Mouse (Mus musculus) v-Abl transformed pro-B cells (cell line): ENCODE measurements at regions not wholly inside any gene's neighbourhood (a gene's known extent, or its start where the extent isn't known, plus 50 kb on each side); places are given as distances from the start of the nearest gene placed in this dataset.

Source experiments
- in situ Hi-C, 2 experiments: fragments of 400-800 bp; cut with MboI; formaldehyde crosslinking; loops; one replicate each; pipeline ENCODE4 v1.15.1; 2025; ENCODE audit not compliant: unreplicated experiment in 2 of 2

- in situ Hi-C loops = no loop called here
These were observed 56.5 kb upstream of the Lsm6 start for GRCm38 (mm10) chr8:78877423-78877822.

DNA sequence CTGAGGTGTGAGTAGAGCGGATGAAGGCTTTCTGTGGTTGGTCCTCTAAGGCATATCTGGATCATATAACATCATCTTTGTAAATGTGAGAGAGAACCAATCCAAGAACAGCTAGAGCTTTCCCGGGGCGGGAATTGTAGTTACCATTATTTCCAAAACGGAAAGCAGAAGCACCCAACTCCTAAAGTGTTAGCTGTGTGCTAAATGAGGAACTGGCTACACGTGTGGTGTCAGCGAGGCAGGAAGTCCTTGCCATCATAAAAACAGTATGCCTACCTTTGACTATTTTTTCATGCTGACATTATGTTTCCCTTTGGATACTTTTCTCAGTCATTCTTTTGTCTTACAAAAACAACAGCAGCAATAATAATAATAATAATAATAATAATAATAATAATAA lies 68.8 kb upstream of the Lsm6 start:
- in situ Hi-C loops = loop anchor here (10.0 kb wide), 2 partner anchors 645 to 835 kb away; no protein-coding TSS in a partner anchor

DNA sequence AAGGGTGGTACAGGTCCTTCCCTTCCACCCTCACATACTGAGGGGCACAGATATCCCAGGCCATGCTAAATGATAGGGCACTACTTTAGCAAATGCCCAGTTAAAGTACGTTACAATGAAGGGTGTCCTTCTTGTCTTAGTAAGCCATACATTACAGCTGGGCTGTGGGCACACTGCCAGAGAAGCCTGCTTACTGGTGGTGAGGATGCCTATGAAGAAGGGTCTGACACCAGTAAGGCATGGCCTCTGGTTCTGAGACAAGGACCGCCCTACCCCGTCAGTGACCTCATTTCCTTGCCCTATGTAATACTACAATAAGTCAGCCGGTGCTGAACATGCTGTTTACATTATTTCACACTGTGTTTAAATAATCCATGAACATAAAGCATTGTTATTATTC lies 69.6 kb upstream of the Lsm6 start:
- in situ Hi-C loops = loop anchor here (10.0 kb wide), 2 partner anchors 646 to 836 kb away; no protein-coding TSS in a partner anchor

GRCm38 (mm10) chr8:78899887-78900286 lies 78.9 kb upstream of the Lsm6 start:
- in situ Hi-C loops = loop anchor here (5.0 to 10.0 kb wide), 4 partner anchors 155 to 845 kb away; no protein-coding TSS in a partner anchor

DNA sequence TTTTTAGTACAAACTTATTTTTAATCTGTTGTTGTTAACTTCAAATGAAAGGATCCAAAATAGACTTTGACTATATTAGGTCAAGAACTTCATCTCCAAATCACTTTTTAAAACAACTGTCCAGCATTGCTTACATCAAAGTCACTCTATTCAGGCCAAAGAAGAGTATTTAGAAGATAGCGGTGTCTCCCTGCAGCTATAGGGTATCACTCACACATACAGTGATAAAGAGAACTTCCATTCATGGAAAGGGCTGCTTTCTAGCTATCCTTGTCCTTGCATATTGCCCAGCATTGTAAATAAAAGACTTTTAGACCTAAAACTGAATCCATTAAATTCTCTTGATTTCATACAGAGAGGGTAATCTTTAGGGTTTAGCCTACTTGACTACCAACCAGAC lies 82.1 kb upstream of the Lsm6 start:
- in situ Hi-C loops = loop anchor here in 1 of 2 experiments (5.0 to 10.0 kb wide), 2 partner anchors 158 to 841 kb away; no protein-coding TSS in a partner anchor

DNA sequence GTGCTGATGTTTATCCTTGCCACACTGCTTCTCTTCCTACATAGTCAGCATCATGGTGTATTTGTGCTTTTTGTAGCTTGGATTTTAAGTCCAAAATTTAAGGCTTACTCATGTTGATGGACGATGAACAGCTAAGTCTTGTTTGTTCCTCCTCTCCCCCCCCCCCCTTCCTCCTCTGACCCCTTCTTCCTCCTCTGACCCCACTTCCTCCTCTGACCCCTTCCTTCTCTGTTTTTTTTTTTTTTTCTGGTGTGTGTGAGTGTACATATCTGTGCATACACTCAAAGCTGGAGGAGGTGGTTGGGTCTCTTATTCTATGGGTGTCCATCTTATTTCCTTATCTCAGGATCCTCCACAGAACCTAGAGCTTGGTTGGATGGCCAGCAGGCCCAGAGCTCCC lies 87.0 kb upstream of the Lsm6 start:
- in situ Hi-C loops = loop anchor here in 1 of 2 experiments (10.0 kb wide), 1 partner anchor 163 kb away; no protein-coding TSS in a partner anchor

DNA sequence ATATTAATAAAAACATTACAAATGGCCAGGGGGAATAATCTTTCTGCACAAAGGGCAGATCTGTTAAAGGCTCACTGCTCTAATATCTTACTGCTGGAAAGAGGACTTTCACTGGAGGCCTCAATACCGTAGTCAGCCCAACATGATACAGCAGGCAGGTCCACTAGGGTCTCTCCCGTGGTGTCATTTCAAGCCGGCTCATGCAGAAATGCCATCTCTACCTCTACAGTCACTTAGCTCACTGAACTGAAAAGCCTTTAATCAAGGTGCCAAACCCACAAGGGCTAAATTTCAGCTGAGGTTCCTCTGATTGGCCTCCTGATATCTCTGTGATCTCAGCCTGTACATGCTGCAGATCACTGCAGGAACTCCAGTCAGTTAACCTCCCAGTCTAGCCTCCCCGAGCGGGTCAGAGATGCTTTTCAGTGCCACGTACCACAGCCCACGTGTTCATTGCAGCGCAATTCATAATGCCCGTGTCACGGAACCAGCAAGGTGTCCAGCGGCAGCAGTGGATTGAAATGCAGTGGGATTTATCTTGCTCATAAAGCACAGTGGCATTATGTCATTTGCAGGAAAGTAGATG lies 90.4 kb upstream of the Lsm6 start:
- in situ Hi-C loops = no loop called here

DNA sequence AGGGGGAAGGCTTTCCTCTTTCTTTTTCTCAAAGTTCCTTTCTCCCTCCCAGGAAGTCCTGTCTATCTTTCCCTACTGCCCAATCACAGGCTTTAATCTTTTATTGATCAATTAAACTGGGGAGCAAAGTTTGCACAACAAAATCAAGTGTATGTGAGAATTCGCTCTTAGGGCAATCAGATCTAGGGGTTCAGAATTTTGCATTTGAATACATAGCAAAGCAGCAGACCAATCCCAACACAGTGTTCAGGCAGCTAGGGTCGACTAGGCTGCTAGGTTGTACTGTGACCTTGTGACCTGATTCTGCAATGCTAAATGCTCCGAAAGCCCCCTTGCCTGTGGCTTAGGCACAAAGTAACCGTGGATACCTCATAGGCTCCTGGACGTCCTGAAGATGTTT lies 91.5 kb upstream of the Lsm6 start:
- in situ Hi-C loops = no loop called here

DNA sequence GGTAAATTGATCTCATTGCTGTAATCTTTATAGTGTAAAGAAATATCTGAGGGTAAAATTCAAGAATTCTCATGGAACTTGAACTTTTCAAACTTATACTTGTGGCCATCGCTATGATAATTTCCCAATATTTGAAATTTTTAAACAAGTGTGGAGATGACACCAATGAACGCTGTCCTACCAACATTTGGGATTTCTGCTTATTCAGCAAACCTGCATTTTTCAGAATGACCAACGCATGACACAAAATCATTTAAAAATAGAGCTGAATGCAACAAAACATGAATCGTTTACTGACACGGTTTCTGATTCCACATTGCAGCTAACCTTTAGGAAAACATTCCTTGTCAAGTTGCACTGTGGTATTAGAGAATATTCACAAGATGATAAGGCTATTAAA lies 92.9 kb upstream of the Lsm6 start:
- in situ Hi-C loops = no loop called here

- in situ Hi-C loops = no loop called here
These were observed 97.4 kb upstream of the Zfp827 start for GRCm38 (mm10) chr8:78930610-78931397.

GRCm38 (mm10) chr8:78932069-78932468 lies 96.2 kb upstream of the Zfp827 start:
- in situ Hi-C loops = no loop called here

DNA sequence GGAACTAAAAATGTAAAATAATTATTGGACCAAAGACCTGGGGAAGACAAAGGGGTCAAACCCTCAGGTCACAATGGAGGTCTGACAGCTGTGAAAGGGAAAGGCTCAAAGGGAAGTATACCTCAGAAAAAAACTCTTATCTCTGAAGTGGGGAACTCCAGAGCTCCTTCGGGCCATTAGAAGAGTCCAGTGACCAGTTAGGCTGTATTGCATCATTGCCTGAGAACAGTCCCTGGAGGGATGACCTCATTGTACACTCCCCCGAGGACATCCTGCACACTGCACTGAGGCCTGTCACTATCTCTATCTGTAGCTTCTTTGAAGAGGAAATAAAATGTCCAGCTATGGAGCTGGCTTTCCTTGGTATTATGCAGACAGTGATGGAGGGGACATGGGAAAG lies 88.2 kb upstream of the Zfp827 start:
- in situ Hi-C loops = no loop called here

GRCm38 (mm10) chr8:78941558-78941957 lies 86.7 kb upstream of the Zfp827 start:
- in situ Hi-C loops = no loop called here

- in situ Hi-C loops = no loop called here
These were observed 83.9 kb upstream of the Zfp827 start for GRCm38 (mm10) chr8:78944367-78944766.

DNA sequence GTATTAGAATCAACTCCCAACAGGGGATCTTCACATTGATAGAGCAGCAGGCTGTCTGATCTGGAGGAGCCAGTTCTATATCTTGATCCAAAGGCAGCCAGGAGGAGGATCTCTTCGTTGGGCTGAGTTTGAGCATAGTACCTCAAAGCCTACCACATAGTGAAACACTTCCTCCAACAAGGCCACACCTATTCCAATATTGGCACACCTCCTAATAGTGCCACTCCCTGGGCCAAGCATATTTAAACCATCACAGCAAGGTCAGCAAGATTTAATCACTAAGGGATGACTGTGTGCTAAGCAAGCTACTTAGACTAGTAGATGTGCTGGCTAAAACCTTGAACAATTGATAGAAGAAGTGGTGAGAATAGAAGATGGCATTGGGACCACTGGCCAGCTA lies 82.6 kb upstream of the Zfp827 start:
- in situ Hi-C loops = no loop called here

DNA sequence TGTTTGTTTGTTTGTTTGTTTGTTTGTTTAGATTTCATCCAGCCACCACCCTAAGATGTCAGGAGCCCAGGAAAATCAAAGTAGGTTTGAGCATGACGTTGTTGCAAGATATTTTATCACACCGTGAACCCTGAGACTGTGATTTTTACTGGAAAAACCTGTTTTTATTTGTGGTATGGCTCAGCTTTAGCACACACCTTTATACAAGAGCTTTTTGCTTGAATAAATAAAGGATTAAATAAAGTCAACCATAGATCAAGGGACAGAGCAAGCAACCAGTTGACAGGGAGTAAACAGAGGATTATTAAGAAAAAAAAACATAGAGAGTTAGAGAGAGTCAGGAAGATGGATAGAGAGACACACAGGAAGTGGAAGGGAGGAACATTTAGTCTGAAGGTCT lies 82.2 kb upstream of the Zfp827 start:
- in situ Hi-C loops = no loop called here

- in situ Hi-C loops = no loop called here
These were observed 53.2 kb upstream of the Zfp827 start for GRCm38 (mm10) chr8:78975034-78975433.
